In genomic region chr10:94514506-94515178, GRCm38 (mm10) we compare ENCODE assay signal across 8 mouse cellular contexts.
A peak's percentile ranks its signal among the peaks of the same experiment; 100 is the strongest.
DNase-seq lines count a peak whose midpoint lies in the region; ATAC-seq and TF ChIP-seq lines count a peak whose summit lies in the region.

No protein-coding gene starts in this region.

- H3K27me3 ChIP-seq in forebrain, postnatal 0 days (ENCODE audit: insufficient read depth, low read length) = no peaks in the 10 kb centered on the region
- peaks cover 9% of the 10 kb centered on the region; the same call in 1 of the 2 replicates for H3K27me3 ChIP-seq in lung, embryonic 14.5 days (ENCODE audit: insufficient read depth, low read length)

- H3K4me3 ChIP-seq in forebrain, postnatal 0 days (ENCODE audit: low read depth, low read length) = peak overlapping the region; percentile 75
- H3K4me3 ChIP-seq in layer of hippocampus, adult 2 months = peak overlapping the region; percentile 69
- peak overlapping the region; percentile 69 for H3K4me3 ChIP-seq in lung, embryonic 14.5 days (ENCODE audit: low read depth, low read length)

- H3K27ac ChIP-seq in forebrain, postnatal 0 days (ENCODE audit: low read depth, low read length) = peak overlapping the region; percentile 75
- H3K27ac ChIP-seq in layer of hippocampus, adult 2 months = peak overlapping the region; percentile 99
- H3K27ac ChIP-seq in lung, embryonic 14.5 days (ENCODE audit: low read depth) = peak overlapping the region; percentile 65; the same call in 1 of the 2 replicates

- WGBS in forebrain, postnatal 0 days = under 1% methylated on average over 66 of the region's 71 CpGs
- under 1% methylated on average over 67 of the region's 71 CpGs for WGBS in lung, embryonic 14.5 days

- peak; percentile 85 for ATAC-seq in forebrain, postnatal 0 days
- peak; percentile 85 for ATAC-seq in lung, embryonic 14.5 days (ENCODE audit: insufficient read depth)

- no peak for TF ChIP-seq CTCF in forebrain, postnatal 0 days (IDR thresholded peaks at IDR 0.05; ENCODE audit: low read depth)
- TF ChIP-seq CTCF in layer of hippocampus, adult 2 months (conservative IDR thresholded peaks at IDR 0.05) = no peak
- no peak for TF ChIP-seq CTCF in lung, embryonic 14.5 days (IDR thresholded peaks at IDR 0.05; ENCODE audit: low read depth)

- no peaks in the 10 kb centered on the region for H3K9me3 ChIP-seq in forebrain, postnatal 0 days (ENCODE audit: low read length)
- H3K9me3 ChIP-seq in lung, embryonic 14.5 days (ENCODE audit: low read depth, low read length) = no peaks in the 10 kb centered on the region

- H3K4me2 ChIP-seq in forebrain, postnatal 0 days (ENCODE audit: low read depth) = peak overlapping the region; percentile 94
- peak overlapping the region; percentile 96 for H3K4me2 ChIP-seq in lung, embryonic 14.5 days

- peak overlapping the region; percentile 72 for H3K9ac ChIP-seq in forebrain, postnatal 0 days
- H3K9ac ChIP-seq in lung, embryonic 14.5 days = peak overlapping the region; percentile 75

- peak; percentile 31 for DNase-seq in ES-CJ7 (ENCODE audit: low read depth, low spot score)
- peak; percentile 28 for DNase-seq in c-Kit-positive CD71-negative TER-119-negative erythroid progenitor cells, embryonic 14.5 days (ENCODE audit: low read depth)
- peak; percentile 60 for DNase-seq in forebrain, postnatal 0 days
- peak; percentile 80 for DNase-seq in heart, postnatal 4 days
- peak; percentile 67 to 68 for DNase-seq in layer of hippocampus, adult 2 months (ENCODE audit: low spot score in 2 of 2)
- DNase-seq in lung, embryonic 14.5 days = peak; percentile 78
- DNase-seq in ovary, postnatal 14 days (ENCODE audit: low spot score) = peak; percentile 41
- DNase-seq in thymus, postnatal 10 days (ENCODE audit: low spot score in 2 of 2) = peak; percentile 80 to 85

- 0 out of 2 replicates have a peak, but pooled peaks cover under 1% of the 10 kb centered on the region for H3K4me1 ChIP-seq in forebrain, postnatal 0 days (ENCODE audit: insufficient read depth)
- H3K4me1 ChIP-seq in lung, embryonic 14.5 days (ENCODE audit: insufficient read depth) = no peaks in the 10 kb centered on the region

- no peaks in the 10 kb centered on the region for H3K36me3 ChIP-seq in forebrain, postnatal 0 days (ENCODE audit: insufficient read depth)
- H3K36me3 ChIP-seq in lung, embryonic 14.5 days (ENCODE audit: insufficient read depth) = no peaks in the 10 kb centered on the region

Comparison
In these comparisons a context has a peak if more than half of its experiments do, and no peak if none do; other contexts are left out.
1. Peak in every context shown above with its lines: DNase-seq, ATAC-seq, H3K4me3 ChIP-seq and H3K27ac ChIP-seq.
2. DNase-seq: peak in every context shown above with its lines; median percentile 82 in thymus, postnatal 10 days; 80 in heart, postnatal 4 days; 78 in lung, embryonic 14.5 days; 68 in layer of hippocampus, adult 2 months; 60 in forebrain, postnatal 0 days; 41 in ovary, postnatal 14 days; 31 in ES-CJ7; 28 in c-Kit-positive CD71-negative TER-119-negative erythroid progenitor cells, embryonic 14.5 days.